Mouse (Mus musculus): ENCODE data around the gene Sh3d19.
A peak's percentile ranks its signal among the peaks of the same experiment; 100 is the strongest.

Gene Sh3d19

DNA sequence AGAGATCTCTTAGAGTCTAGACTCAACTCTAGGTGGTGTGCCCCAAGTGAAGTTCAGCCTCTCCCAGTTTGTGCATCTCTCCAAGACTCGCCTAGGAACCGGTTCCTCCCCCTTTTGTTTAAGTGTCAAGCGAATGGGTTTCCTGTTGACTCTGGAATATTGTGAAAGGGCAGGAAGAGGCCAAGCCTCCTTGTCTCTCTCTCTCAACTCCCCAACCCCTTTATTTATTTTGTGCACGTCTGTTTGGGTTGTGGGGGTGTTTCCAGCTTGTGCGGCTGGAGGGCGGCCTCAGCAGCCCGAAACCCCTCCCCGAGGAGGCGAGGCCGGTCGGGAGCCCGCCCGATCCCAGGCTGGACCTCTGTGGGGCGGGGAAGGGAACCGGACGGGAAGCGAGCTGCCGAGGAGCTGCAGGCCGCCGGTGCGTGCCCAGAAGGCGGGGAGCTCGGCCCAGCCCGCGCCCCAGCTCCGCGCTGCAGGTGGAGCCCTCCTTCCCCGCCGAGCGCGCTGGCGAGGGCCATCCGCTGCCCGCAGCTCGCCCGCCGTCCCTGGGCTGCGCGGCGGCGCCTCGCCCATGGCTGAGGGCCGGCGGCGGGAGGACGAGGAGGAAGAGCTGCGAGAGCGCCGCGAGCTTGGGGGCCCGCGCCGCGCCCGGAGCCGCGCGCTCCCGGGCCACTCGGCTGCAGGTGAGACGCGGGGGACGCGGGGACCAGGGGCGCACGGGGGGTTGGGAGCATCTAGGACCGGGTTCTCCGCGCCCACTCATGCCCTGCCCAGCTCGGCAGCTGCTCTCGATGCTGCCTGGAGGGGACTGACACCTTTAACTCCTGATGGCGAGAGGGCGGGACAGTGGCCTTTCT, at the start of gene Sh3d19:
Sh3d19 (plus strand) TSS at position 368 of the 857 bp plus-strand sequence.
- peak; percentile 81 to 84 for DNase-seq

DNA sequence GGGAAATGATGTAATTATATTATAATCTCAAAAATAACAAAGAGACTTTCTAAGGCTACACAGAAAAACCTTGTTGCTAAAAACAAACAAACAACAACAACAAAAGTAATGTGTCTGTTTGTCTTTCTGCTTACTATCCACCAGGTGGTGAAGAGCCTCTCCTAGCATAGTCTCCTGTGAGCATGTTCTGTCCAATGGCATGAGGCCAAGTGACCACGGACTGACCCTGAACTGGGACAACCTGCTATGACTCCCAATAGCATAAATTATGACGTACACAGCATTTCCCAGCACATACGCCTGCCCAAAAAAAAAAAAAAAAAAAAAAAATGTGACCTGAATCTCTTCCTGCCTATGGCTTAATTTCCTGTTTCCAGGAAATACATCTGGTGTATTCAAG, 48.6 kb upstream of the Sh3d19 start:
- DNase-seq = peak; percentile 55 to 71

DNA sequence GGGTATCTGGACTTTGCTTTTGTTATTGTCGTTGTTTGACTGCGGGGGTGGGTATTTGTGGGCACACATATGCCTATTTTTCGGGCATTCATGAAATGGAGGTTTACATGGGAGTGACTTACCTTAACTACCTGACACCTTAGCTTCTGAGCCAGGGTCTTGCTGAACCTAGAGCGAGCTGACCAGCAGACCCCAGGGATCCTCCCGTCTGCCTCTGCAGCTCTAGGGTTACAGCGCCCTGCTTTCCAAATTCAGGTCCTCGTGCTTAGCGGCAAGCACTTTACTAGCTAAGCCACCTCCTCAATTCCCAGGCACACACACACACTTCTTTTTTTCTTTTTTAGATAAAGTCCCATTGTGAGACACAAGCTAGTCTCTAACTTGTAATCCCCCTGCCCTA, 47.6 kb upstream of the Sh3d19 start:
- DNase-seq = no peak

DNA sequence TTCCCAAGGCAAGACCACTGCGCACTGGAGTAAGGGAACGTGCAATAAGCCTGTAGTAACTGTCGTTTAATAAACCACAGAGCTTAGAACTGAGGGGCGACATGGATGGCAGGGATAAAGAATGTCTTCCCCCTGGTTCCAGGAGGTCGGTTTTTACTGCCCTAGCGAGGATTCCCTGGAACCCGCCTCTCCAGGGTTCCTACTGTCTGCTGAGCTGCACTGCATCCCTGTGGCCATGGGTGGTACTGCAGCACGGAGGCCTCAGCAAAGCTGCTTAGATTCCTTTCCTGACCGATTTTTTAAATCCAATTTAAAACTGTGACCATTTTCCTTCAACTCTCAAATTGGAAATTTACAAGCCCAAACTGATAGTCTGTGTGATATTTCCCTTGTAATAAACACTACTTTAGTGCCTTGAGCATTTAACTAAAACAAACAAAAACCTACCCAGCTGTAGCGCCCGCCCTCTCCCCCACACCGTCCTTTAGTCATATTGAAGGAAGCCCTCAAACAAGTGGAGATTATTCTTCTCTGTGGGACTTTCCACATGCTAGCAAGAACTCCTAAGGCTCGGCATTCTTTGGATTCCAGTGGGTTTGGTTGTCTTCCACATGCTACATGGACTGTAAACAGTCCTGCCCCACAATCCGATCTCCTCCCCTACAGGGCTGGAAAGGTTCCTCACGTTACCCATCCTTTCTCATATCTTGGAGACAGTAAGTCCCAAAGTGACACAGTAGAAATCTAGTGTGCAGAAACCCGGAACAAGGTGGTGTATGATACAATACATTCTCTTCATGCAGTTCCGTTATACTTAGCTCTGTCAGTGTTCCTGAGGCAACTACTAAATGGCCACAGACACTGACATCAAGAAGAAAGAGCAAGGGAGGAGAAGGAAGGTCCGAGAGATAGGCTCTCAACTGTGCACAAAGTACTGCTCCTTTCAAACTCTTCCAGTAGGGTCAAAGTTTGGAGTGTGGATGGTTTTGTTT, 46.7 kb upstream of the Sh3d19 start:
- DNase-seq = peak; percentile 64 to 84

DNA sequence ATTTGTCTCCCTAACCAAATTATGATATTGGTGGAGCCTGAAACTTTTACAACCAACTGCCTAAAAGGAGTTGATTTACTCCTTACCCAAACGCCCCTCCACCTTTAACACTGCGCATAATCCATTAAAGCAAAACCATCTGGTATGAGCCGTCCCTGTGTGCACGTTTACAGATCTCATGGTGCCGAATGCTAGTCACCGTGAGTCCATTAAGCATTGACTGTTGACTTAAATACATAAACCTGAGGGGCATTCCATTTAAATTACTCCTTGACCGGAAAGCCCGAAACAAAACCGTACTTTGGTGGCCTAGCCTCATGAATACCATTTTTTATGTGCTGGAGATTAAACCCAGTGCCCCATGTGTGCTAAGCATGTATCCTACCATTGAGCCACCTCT, 43.6 kb upstream of the Sh3d19 start:
- DNase-seq = no peak

DNA sequence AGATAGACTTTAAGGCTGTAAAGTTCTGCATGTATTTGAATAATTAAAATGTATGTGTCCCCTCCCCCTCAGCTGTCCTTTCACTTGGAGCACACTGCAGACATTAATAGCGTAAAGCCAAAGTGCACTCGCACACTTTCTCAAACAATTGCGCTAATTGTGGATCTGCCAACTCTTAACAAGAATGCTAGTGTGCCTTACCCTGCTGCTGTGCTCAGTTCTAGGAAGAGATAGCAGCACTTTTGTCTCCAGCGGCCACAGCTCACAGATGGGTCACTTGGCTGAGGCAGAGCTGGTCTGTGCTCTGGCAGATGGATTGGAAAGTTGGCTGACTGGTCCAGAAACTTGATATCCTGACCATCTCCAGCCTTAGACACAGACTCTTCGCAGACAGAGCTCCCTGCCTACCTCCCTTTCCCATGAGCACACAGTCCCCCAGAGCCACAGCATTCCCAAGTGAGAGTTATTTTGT, 42.7 kb upstream of the Sh3d19 start:
- DNase-seq = no peak

DNA sequence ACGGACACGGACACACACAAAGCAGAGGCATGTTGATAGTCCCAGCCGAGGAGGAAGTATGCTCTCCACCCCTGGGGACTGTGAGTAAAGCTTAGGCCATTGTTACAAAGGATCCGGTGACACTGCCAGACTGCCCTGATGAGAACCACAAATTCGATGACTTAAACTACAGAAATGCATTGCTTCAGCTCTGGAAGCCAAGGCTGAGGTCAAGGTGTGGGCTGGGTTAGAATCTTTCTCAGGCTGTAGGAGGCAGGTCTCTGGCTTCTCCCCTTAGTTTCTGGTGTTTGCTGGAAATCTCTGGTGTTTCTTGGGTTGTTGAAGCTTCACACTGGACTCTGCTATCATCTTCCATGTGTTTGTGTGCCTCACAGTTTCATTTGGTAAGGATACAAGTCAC, 41.2 kb upstream of the Sh3d19 start:
- DNase-seq = no peak

DNA sequence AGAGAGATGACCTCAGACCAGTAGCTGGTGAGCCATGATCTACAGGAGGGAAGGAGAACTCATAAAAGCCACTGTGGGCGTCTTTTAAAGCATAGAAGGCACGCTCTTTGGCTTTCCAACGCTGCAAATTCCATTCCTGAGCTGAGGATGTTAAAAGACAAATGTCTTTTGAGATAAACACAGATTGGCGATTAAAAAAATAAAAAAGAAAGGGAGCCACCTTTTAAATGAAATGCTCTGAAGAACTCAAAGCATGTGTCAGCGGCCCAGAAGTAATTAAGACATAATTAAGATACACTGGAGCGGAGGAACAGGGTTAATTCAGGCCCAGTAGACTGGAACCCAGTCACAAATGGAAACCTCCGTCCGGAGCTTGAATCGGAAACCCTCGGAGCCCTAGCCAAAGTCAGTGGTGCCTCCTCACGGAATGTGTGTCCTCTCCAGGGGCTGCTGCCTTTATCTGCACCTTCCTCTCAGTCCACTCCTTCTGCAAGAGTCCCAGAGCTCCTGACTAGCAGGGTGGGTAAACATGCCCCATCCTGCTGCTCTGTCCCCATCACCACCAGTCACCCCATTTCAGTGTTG, 40.1 kb upstream of the Sh3d19 start:
- no peak for DNase-seq

DNA sequence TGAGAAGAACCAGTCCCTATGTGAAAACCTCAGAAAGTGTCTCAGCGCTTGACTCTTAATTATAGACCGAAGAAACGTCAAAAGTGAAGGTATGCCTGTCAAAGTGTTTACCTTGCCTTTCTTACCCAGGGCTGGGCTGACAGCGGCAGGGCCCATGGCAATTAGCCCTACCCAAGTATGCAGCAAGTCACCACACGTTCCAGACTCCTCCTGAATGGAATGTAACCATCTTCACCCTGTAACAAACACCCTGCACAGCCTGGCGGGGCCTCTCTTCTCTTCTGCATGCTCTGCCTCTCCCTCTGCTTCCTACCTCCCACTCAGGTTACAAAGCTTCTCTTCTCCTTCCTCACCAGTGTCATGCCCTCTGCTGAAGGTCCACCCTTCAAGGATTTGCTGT, 39.0 kb upstream of the Sh3d19 start:
- no peak for DNase-seq

DNA sequence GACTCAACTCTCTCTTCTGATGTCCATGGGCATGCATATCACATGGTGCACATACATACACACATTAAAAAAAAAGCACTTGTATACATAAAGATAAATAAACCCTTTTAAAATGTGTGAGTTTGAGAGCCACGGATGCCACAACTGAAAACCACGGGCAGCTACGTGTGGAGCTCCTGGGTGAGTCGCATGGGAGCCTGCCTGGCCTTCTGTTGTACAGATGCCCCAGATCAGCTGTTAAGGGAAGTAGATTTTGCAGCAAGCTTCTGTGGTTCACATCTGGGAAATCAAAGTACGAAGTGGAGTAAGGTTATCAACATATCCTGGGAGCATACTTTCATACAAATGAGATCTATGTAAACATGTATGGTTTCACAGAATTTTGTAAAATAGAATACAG, 37.3 kb upstream of the Sh3d19 start:
- DNase-seq = no peak

DNA sequence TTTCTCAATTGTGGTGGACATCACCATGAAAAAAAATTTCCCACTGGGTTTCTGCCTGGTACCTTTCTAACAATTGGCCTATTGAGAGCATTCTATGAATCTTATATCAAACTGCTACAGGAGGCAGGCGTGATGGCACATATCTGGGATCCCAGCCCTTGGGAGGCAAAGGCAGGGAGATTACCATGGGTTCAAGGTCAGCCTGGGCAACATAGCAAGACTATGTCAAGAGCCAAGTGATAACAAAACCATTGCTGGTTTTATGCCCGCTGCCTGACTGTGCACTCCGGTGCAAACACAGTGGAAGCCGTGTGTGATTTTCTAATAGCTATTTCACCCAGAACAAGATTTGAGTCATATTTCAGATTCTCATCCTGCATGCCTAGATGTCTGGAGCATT, 20.0 kb upstream of the Sh3d19 start:
- DNase-seq = no peak

DNA sequence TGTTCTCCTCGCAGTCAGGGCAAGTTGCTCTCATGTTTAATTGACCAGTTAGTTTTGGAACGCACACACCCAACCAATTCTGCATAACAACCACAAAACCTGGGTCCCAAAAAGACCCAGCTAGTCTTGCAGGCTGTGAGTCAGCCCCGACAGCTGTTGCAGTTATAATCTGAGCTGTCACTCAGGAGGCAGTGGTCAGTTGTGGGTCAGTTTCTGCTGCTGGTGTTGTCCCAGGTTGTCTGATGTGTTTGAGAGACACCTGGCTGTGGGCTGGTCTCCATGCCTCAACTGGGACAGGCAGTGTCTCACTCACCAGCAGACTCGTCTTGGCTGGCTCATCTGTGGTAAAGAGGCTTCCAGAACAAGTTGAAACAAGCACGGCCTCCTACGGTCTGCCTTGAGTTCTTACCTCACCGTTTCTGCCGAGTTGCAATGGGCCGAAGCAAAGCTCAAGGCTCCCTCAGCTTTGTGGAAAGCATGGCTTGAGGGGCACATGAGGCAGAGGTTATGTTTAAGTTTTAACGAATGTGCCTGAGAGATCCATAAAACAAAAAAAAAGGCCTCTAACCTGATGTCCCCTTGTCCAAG, 18.1 kb upstream of the Sh3d19 start:
- no peak for DNase-seq

DNA sequence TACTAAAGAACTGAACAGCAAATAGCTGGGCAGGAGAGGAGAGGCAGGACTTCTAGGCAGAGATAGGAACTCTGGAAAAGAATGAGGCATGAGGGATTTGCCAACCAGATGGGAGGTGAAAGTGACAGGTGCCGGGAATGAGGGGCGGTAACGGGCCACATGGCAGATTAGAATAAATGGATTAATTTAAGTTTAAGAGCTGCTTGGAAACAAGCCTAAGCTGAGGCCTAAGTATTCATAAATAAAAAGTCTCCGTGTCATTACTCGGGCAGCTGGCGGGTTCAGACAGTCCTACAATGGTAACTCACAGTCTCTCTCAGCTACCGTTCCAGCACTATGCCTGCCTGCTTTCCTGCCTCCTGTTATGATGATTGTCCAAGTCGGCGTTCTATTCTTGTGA, 15.6 kb upstream of the Sh3d19 start:
- no peak for DNase-seq

DNA sequence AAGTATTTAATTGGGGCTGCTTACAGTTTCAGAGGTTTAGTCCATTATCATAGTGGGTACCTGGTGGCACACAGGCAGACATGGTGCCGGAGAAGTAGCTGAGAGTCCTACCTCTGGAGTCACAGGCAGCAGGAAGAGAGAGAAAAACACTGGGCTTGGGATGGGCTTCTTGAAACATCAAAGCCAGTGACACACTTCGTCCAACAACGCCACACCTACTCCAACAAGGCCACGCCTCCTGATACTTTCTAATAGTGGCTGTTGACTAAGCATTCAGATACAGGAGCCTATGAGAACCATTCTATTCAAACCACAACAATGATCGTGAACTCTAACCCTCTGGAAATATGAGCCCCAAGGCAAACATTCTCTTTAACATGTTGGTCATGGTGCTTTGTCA, 15.2 kb upstream of the Sh3d19 start:
- no peak for DNase-seq

DNA sequence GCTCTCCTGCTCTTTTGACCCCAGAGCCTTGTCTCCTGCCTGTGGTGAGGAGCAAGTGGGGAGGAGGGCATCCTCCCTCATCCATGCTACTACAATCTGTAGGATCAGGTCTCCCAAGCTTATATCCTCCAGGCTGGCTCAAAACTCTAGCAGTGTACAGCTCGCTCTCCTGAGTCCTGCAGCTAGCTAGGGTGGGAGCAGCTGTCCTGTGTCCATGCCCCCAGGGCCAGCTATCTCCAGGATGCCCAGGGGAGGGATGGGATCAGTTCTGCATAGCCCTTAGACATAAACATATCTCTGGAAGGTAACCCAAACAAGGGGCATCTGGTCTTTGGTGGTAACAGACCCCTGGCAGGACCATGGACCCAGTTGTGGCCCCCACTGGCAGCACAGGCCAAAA, 11.2 kb upstream of the Sh3d19 start:
- no peak for DNase-seq

DNA sequence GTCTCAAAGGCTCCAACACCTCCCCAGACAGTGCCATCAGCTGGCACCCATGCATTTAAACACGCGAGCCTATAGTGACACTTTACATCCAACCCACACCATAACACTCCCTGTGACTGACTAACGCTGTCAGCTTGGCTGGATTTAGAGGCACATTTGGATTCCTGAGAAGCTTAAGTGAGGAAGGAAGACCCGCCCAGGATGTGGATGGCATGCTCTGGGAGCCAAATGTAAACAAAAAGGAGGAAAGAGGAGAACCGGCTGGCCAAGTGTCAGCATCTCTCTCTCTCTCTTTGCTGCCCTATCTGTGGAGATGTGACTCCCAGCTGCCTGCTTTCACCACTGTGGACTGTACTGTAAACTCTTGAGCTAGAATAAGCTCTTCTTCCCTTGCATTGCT, 9.8 kb upstream of the Sh3d19 start:
- no peak for DNase-seq

DNA sequence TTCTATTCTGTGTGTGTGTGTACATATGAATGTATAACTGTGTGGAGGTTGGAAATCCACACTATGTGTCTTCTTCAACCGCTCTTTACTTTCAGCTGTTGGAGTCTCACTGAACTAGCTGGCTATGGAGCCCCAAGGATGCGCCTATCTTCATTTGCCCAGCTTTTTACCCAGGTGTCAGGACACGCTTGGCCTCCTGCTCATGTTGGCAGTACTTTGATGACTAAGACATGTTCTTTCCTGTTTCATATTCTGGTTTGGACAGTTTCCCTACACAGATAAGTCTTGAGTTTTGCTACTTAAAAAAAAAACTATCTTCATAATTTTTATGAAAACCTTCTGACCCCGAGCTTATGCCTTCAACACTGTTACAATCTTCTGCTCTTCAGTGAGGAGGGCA, 5.4 kb upstream of the Sh3d19 start:
- DNase-seq = no peak

DNA sequence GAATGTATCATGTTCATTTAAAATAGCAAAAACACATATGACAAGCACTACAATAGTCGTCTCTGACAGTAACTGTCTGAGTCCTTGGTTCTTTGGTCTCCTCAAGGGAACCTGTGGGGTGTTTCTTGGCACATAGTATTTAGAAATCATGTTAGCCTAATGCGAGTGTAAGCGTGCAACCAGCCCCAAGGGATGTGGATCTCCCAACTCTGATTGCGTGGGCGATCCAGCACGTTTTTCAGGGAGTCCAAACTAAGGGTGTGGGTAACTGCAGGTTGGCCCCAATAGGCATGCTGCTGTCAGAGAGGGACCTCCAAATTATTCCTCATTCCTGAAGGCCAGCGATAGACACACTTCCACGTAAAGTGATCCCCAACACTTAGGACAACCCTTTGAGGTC, 1.9 kb upstream of the Sh3d19 start:
- DNase-seq = no peak

DNA sequence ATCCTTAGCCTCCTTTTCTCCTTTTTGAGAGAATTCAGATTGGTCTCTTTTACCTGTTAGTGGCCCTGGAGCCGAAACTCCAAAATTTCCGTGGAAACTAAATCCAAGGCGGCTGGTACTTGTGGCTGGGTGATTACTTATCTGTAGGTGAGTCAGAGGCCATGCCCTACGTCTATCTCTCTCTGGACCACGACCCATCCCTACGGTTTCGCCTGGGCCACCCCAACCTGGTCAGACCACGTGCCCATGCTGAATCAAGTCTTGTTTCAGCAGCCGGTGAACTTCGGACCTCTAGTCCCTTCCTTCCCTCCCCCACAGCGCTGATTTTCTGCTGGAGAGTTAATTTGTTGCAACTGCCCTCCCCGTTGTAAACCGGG, 678 bp downstream of the Sh3d19 start:
- peak; percentile 86 for DNase-seq

DNA sequence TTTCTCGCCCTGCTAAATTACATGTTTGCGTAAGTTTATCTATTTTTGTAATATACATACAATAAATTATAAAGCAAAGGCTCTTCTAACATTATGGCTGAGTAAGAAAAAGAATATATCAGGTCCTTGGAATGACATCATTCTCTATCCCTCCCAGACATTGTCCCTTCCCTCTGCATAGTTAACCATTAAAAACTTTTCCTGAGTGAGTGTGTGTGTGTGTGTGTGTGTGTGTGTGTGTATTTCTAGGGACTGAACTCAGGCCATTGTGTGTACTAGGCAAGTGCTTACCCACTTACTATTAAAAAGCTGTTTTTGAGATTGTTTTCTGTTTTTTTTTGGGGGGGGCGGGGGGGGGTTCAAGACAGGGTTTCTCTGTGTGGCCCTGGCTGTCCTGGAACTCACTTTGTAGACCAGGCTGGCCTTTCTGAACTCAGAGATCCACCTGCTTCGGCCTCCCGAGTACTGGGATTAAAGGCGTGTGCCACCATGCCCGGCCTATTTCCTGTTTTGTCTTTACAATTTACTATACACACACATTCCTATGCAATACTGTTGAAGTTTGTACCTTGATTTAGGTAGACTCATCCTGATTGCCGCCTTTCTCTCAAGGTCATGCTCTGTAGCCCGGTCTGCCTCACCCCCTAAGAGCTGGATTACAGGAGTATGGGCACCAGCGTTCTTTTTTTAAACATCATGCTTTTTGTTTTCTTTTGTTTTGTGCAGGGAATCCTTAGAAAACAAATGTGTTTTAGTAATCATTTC, 2.6 kb downstream of the Sh3d19 start:
- peak; percentile 26 to 41 for DNase-seq

DNA sequence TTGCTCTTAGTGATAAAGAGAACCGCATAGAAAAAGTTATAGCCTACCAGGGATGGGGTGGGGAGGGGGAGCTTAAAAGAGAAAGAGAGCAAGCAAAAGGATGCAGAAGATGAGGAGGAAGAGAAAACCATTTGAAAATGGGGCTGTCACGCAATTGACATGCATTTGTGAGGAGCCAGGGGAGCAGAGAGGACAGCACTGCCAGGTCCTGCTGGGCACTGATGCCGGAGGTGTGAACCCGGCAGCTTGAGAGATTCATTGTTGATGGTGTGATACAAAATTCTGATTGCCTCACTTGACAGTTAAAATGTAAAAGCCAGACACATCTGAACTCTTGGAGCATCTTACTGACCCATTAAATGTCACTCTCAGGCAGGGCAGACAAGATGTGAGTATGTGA, 3.5 kb downstream of the Sh3d19 start:
- DNase-seq = no peak

DNA sequence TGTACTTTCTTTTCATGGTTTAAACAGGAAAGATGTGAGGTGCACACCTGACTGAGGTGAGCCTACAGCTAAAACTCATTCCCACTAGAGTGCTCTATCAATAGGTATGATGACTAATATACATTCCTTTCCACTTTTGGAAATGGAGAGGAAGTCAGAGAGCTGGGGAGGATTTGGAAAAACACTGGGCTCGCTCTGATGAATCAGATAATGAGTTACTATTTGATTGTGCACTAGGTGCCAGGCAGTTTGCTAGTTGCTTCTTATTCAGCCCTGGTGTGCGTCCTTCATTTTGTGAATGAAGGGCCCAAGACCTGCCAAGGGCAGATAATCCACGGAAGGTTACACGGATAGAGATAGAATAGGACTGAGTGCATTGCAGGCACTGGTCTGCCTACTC, 9.1 kb downstream of the Sh3d19 start:
- no peak for DNase-seq

Data from kidney, adult 8-10 months (tissue).